Mouse (Mus musculus) CD4-positive, CD25-positive, alpha-beta regulatory T cell, adult 4 months (primary cell): ENCODE results near the gene Plekha7. TPM values are rescaled to one million over a fixed set of nuclear protein-coding genes. Genes with fewer than 3 reads are reported as not detected.
A peak's percentile ranks its signal among the peaks of the same experiment; 100 is the strongest.

Experiments used
- ATAC-seq: one replicate; pipeline ENCODE4 v1.8.0; 2017
- polyA plus RNA-seq, 2 experiments: library from polyadenylated mRNA; unstranded; fragments of 100-300 nt; shearing (Covaris generic); gene quantifications; one replicate each; pipeline ENCODE4 v1.2.1; 2017

The Plekha7 gene
- polyA plus RNA-seq, 2 experiments from 2014 or later = 4.9 to 17.0 TPM

DNA sequence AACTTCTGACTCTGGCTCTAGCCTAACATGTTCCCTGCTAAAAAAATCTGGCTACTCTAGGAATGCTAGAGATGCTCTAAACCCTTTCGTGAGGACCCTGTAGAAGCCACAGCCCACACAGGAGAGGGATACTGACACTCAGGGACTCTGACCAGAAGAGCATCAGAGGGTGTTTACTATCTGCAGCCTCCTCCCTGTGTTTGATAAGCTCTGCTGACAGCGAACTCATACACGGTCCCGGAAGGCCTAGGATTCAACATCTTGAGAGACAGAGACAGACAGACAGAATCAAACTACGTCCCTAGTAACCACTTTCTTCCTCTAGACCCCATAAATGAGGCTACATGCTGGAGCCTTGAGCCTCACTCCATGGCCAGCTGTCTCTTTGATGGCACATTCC, 20.2 kb downstream of the Plekha7 start:
- ATAC-seq = no peak

- no peak for ATAC-seq
Observed at GRCm38 (mm10) chr7:116286611-116287355, 21.4 kb downstream of the Plekha7 start.

GRCm38 (mm10) chr7:116286173-116286572, 22.0 kb downstream of the Plekha7 start:
- ATAC-seq = no peak

- ATAC-seq = no peak
Observed at GRCm38 (mm10) chr7:116285216-116285615, 23.0 kb downstream of the Plekha7 start.

GRCm38 (mm10) chr7:116282755-116283154, 25.4 kb downstream of the Plekha7 start:
- no peak for ATAC-seq

DNA sequence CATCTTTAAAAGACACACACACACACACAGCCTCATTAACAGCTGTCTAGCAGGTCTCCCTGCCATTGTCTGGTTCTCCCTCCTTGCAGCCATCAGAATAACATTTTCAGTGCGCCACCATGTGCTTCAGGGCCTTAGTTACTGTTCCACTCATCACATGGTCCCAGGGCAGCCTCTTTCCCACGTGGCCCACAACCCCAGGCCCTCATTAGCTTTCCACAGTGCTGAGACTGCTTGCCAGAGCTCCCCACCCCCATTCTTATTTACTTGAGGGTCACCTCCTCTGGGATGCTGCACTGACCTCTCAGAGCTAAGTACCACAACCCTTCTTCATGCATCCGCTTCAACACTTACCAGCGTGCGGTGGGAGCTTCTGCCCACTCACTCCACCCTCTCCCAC, 28.1 kb downstream of the Plekha7 start:
- no peak for ATAC-seq

DNA sequence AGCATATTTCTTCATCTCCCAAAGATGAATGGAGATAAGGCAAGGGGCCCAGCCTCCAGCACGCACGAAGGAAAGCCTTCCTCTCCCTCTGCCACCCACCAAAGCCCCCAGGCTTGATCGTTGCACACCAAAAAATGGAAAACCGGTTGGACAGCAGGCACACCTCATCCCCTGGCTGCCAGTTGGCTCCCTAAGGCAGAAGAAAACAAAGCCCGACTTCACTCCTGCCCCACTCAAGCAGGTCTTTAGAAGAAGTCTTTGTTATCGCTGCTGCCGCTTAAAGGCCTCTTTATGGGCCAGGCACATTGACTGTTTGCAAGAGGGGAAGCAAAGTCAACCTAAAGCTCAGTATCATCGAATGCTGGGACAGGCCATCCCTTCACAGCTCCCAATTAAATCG, 29.9 kb downstream of the Plekha7 start:
- ATAC-seq = no peak

DNA sequence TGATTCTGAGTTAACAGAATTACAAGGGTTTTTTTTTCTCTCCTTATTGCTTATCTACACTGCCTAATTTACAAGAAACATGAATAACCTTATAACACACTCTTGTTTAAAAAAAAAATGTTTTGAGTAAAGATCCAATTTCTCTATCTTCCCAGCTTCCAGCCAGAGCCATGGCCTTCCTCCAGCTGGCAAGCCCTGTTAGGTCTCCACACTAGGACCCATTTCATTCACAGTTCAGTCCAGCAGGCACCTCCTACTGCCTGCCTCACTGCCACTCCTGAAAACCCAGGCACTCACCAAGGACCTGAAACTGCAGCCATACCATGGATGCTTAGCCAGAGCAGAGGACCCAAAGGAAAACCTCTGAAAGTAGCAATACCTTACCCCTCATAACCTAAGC, 31.9 kb downstream of the Plekha7 start:
- no peak for ATAC-seq

DNA sequence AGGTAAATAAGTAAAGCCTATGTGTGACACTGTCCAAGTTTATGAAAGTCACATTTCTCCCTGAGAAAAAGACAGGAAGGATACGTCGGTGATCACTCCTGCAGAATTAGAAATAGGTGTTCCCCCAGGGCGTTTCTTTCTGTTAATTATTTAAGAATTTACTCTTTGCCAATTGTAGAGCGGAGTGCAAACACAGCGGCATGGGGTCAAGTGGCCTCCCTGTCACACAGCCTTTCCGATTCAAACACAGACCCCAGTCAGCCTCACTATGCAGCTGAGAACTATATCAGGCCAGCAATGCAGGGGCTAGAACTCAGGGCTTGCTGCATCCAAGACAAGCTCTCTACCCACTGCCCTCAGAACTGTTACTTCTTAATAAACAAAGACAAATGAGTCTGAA, 35.1 kb downstream of the Plekha7 start:
- ATAC-seq = no peak

DNA sequence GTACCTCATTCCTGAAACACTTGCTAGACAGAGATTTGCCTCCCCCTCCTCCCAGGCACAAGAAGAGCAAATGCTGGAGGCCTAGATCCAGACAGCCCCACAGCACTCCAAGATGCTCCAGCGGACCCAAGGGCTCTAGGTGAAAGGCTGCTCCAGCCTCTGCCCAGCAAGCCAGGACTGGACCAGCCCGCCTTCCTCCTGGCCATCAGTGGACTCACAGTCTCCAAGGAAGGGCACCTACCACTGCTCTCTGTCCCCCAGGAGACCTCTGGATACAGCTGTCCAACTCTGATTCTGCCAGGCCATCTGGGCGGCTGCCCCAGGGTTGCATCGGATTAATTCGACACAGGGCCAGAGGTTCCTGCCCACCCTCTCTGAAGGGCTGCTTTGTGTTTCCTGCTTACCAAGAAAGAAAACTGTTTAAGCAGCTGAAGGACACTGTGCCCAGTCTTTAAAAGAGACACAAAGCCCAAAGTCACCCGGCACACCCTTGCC, 38.6 kb downstream of the Plekha7 start:
- no peak for ATAC-seq

GRCm38 (mm10) chr7:116268113-116268926, 39.9 kb downstream of the Plekha7 start:
- ATAC-seq = no peak

GRCm38 (mm10) chr7:116263281-116263680, 44.9 kb downstream of the Plekha7 start:
- ATAC-seq = no peak

- no peak for ATAC-seq
Observed at GRCm38 (mm10) chr7:116262508-116262907, 45.7 kb downstream of the Plekha7 start.

- no peak for ATAC-seq
Observed at GRCm38 (mm10) chr7:116262101-116262500, 46.1 kb downstream of the Plekha7 start.

- peak; percentile 60 for ATAC-seq
Observed at GRCm38 (mm10) chr7:116260826-116261615, 47.2 kb downstream of the Plekha7 start.

- no peak for ATAC-seq
Observed at GRCm38 (mm10) chr7:116258464-116259185, 49.6 kb downstream of the Plekha7 start.

DNA sequence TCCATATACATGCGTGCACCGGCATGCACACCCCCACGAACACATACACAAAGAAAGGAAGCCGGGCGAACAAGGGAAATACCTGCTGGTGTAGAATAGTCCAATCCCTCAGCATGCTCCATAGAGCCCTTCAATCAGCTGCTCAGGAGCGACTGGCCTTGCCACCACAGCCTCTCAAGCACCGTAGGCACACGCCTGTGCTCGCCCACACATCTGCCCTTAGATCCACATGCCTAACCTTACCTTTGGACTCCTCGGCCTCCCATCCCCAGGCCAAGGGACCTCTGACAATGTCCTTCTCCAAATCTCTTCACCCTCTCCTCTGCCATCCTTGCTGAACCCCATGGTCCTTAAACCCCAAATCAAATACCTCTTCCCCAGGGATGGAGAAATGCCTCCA, 50.2 kb downstream of the Plekha7 start:
- ATAC-seq = no peak

GRCm38 (mm10) chr7:116255664-116256063, 52.5 kb downstream of the Plekha7 start:
- ATAC-seq = no peak

DNA sequence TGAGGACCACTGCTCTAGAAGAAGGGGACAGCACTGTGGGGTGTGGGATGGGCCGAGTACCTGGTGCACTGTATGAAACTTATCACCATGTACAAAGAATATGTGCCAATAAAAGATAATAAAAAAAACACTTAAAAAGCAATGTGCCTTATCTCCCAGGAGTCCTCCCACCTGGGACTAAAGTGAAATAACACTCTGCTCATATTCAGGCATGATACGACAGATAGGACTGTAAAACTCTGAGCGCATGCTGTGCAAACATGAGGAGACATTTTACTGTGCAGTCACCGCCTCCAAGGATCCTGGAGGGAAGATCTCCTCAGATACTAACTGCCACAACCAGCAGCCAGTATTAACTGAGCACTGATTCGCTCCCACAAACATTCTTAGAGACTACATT, 53.5 kb downstream of the Plekha7 start:
- ATAC-seq = no peak

GRCm38 (mm10) chr7:116252470-116252869, 55.7 kb downstream of the Plekha7 start:
- no peak for ATAC-seq

DNA sequence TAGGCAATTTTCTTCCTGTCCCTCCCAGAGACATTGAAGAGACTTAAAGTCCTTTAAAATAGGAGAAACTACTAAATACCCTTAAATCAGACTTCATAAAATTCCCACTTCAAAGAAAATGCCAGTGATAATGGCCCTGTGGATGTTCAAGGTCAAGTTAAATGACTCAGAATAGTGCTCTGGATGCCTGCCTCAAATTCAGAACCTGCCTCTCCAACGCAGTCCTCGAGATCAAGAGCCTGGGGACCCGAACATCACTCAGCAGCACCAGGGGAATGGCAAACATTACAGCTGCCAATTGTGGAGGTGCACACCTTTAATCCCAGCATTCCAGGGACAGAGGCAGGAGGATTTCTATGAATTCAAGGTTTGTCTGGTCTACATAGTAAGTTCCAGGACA, 56.7 kb downstream of the Plekha7 start:
- ATAC-seq = no peak

DNA sequence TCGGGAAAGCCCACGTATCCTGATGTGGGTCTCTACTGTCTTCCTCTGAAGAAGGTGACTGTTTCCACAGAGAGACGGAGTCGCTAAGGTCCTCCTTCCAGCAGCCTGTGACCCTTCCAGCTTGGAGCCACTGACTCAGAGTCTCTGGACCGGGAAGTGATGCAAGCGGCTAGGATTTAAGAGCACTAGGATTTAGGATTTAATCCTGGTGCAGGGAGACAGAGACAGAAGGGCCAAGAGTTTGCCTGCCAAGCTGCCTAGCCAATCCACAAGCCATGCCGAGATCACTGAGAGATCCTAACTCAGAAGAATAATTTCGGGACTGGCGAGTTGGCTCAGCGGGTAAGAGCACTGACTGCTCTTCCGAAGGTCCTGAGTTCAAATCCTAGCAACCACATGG, 59.6 kb downstream of the Plekha7 start:
- ATAC-seq = no peak
